Mouse (Mus musculus): ENCODE measurements around the gene Apod. TPM values are rescaled to one million over a fixed set of nuclear protein-coding genes. Genes with fewer than 3 reads are reported as not detected.

The Apod gene
- 5.9 and 9.5 TPM in 2 replicates for polyA plus RNA-seq (2015; fragmentation: Nextera tagmentation; extraction: Ambion mirVana)

GRCm38 (mm10) chr16:31314497-31315233, at the start of gene Apod:
Gene Apod, minus strand, starts transcription at chr16:31314808.

GRCm38 (mm10) chr16:31274674-31275460, 39.7 kb downstream of the Apod start, which contains the start of gene Ppp1r2:
Gene Ppp1r2, minus strand, starts transcription at chr16:31275277.

Small RNAs within 50 kb of the gene (microRNA-seq; reads per million reads assigned to microRNA genes)
- gene Gm27415 (ENCODE audit: borderline replicate concordance, insufficient number of aligned reads): not detected

Other genes starting within 250 kb of the Apod start
- gene Xxylt1, start 233.4 kb downstream of the Apod start, polyA plus RNA-seq (2015; fragmentation: Nextera tagmentation; extraction: Ambion mirVana): 5.1 and 10.5 TPM in 2 replicates
- 9.5 and 10.1 TPM in 2 replicates for gene Acap2, start 113.6 kb downstream of the Apod start, polyA plus RNA-seq (2015; fragmentation: Nextera tagmentation; extraction: Ambion mirVana)
- gene Ppp1r2, start 39.5 kb downstream of the Apod start, polyA plus RNA-seq (2015; fragmentation: Nextera tagmentation; extraction: Ambion mirVana): 85.6 and 97.2 TPM in 2 replicates
- gene Bdh1, start 107.5 kb upstream of the Apod start, polyA plus RNA-seq (2015; fragmentation: Nextera tagmentation; extraction: Ambion mirVana): 10.2 and 20.8 TPM in 2 replicates